Mouse (Mus musculus): ENCODE results near the gene Dcaf17. TPM values are rescaled to one million over a fixed set of nuclear protein-coding genes. Genes with fewer than 3 reads are reported as not detected.

The Dcaf17 gene
- 15.6 and 15.7 TPM in 2 replicates for total RNA-seq (2021)
- long read RNA-seq, experiment 1, full-length matches to known transcripts, result 15 of 28 reads
- long read RNA-seq, experiment 1, partial matches to known transcripts, result 5 of 28 reads
- long read RNA-seq, experiment 1, other reads (novel, unspliced or antisense), result 8 of 28 reads
- long read RNA-seq, experiment 2, full-length matches to known transcripts, result 2 of 4 reads
- long read RNA-seq, experiment 2, partial matches to known transcripts, result 1 of 4 reads
- long read RNA-seq, experiment 2, other reads (novel, unspliced or antisense), result 1 of 4 reads

DNA sequence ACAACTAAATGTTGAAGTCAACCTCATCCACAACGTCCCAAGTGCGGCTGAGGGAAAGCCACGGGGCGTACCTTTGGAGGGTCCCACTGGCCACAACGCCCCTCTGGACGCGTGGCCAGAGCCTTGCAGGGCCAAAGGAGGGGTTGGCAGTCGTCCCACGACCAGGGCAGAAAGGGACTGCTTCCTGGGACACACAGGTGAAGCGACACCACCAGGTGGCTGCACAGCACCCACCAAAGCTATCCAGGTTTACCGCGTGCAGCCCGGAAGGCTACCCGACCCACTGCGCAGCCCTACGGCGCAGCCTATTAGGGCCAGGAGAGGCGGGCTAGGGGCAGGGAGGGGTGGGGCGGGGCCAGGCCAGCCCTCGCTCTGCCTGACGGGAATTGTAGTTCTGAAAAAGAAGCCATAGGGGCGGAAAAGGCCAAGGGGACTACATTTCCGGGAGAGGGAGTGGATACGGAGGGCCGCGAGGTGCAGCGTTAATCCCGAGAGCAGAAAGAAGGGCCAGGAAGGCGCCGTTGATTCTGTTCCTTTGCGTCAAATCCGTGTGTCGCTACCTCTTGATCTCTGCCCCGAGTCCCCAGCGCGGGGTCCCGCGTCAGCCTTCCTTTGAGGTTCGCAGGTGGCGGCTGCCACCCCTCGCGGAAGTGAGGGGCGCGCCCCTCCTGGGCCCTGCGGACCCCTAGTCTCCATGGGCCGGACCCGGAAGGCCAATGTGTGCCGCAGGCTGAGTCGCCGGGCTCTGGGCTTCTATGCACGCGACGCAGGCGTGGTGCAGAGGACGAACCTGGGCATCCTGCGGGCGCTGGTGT, at the start of gene Dcaf17, which contains the start of gene Mettl8:
Gene Dcaf17, plus strand, starts transcription at position 29 of the 815 bp plus-strand sequence.
Gene Mettl8, minus strand, starts transcription at position 284 of the 815 bp plus-strand sequence.
- peak; percentile 96 for DNase-seq

DNA sequence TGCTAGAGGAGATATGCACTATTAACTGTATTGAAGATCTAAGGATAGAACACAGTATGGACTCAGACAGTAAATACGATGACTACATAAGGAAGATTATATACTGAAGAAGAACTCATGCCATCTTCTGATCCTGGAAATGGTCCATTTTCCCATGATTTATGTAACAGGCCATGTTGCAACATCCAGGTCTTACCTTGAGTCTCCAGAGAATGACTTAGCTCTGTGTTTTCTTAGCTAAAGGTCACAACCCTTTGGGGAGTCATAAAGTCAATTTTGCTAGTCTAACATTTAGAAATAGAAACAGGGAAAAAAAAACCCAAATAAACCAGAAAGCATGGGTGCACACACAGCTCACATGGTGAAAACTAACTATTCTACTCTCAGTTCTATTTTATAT, 43.3 kb upstream of the Dcaf17 start:
- peak; percentile 27 for DNase-seq

DNA sequence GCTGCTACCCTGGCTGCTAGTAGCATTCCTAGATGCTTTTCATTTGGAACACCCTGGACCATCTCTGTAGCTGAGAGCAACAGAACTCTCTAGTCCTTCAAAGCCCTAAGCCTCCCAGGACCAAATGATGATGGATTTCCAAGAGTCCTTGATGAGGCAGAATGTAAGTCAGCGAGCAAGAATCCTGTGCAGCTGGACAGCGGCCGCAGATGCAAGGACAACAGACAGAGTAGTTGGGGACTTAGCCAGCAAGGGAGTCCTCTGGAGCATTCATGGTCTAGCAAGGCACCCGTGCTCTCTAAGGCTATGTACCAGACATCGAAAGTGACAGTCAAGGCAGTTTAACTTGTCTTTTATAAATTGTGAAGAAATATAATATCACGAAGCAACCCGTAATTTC, 41.6 kb upstream of the Dcaf17 start:
- peak; percentile 56 for DNase-seq

DNA sequence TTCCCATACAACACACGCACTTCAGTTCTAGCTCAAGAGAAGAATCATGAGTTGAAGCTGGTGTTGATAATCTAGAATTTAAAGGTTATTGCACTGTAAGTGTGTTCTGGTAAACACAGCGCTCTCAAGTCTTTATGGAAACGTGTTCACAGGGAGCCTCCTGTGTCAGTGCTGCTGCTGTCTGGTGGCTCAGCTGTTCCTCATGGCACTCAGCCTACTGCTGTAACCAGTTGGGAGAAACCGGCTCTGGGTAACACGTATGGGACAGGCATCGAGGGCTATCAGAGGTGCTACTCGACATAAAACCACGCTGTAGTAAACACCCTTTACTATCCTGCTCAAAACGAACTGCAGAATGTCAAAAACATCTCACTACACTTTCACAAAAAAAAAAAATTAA, 35.9 kb upstream of the Dcaf17 start:
- DNase-seq, result no peak

DNA sequence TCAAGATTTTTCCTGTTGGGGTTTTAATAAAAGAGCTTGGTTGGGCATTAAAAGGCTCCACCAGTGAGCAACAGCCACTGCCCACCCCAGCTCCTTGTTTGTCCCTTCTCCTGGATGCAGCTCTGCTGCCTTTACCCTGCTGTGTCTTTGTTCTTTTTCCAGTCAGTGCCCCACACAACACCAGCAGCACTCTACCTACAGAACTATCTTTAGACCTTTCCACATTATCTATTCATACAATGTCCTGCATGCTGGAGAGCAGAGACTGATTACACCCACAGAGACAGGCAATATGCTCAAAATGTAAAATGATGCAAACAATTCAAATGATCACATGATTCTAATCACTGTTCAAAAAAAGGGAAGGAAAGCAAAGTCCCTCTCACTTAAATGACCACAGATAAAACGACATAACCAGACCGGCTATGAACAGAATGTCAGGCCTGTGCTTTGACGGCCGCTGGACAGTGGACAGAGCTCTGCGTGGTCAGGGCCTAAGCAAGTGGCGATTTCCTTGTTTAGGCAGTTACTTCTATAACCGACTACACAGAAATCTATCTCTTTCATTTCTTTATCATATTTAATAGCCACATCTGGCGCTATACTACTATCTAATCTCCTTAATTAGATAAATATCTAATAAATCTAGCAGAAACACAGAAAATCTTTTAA, 35.3 kb upstream of the Dcaf17 start:
- DNase-seq, result no peak

DNA sequence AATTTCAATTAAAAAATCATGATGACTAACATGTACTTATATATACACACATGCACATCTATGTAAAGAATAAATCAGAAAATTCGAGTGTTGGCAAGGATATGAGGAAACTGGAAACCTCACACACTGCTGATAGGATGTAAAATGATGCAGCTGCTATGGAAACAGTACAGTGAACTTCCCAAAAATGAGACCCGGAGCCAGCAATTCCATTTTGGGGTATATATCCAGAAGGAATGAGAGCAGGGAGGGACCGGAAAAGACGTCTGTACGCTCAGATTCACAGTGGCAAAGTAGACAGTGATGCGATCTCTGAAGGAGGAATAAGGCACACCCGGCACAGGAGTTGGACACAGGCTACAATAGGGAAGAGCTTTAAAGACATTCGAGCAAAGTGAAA, 34.5 kb upstream of the Dcaf17 start:
- DNase-seq, result no peak

DNA sequence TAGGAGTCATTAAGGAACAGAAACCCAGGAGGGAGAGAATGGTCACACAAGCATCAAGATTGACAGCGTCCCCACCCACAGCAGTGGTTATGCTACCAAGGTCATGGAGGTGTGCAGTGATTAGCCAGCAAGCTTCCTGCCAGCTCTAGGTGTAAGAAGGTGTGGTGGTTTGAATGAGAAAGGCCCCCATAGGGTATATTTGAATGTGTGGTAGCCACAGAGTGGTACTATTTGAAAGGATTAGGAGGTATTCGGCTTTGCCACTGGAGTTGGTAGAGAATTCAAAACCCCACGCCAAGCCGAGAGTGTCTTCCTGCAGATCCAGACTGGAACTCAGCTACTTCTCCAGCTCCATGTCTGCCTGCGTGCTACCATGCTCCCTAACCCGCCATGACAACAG, 32.1 kb upstream of the Dcaf17 start:
- no peak for DNase-seq

DNA sequence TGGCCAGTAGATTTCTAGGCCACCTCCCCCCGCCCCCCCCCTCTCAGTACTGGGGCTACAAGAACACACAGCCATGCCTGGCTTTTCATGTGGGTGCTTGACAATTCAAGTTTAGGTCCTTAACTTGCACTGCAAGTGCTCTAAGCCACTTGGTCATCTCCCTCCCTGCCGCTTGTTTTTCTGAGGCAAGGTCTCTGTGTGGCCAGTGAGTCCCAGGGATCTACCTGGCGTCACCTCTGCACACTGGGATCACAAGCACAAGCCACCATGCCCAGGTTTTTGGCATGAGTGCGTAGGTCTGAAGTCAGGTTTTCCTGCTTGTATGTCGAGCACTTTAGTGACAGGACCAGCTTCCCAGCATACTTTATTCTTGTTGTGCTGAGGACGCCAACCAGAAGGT, 31.1 kb upstream of the Dcaf17 start:
- no peak for DNase-seq

DNA sequence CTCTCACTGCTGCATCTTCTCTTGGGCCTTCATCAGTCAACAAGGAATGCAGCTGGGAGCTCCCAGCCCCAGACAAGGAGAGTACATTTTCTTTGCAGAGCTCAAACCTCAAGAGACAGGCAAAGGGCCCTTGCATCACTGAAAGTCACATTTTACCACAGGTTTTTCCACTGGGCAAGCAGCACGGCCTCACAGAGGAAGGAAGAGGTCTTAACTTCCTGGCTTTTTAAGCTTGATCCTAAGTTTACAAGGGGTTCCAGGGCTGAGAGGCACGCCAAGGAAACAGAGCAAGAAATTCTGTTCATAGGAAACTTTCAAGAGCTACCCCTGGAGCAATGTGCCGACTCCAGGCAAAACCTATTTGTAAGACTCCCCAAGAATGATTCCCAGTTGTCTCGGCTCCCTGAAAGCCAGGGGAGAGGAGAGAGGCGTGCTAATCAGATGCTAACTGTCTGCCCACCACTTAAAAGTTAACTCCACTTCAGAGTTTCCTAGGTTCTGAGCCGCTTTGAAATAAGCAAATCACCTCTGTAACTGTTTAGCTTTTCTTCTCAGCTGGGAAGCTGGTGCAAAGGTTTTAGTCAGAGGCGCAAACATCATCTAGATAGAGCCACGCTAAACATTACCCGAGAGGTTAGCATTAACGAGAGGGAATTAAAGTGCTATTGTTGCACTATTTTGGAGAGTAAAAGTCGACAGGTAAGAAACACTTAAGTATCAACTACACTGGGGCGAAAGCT, 29.4 kb upstream of the Dcaf17 start:
- no peak for DNase-seq

DNA sequence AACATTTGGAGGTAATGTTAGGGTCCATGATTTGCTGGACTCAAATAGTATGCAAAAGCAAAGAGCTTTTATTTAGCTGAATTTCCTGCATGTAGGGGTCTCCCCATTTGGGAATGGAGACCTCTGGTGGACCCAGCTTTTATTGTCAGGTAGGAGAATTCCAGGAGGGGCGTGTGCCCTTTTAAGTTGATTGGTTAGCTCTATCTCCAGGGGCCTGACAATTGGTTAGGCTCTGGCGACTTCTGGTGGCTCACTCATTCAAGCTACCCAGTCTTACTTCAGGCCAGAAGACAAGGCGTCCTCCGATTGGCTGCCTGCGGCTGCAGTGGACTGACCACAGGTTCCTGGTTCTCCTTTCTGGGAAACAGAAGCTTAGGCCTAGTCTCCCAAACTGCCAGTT, 28.3 kb upstream of the Dcaf17 start:
- peak; percentile 38 for DNase-seq

DNA sequence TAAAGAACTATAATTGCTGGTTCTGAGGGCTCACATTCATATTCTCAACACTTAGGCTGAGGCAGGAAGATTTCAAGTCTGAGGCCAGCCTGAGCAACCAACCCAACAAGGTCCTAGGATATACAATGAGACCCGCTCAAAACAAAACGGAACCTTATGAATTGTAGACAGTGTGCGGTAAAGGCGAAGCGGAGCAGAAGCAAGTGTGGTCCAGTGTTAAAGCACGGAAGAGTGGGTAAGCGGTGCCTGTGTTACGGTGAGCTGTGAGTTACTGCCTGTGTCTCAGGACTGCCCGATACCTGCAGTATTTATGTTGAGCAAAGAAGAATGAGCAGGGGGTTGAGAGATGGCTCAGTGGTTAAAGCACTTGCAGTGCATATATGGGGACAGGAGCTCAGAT, 27.5 kb upstream of the Dcaf17 start:
- no peak for DNase-seq

DNA sequence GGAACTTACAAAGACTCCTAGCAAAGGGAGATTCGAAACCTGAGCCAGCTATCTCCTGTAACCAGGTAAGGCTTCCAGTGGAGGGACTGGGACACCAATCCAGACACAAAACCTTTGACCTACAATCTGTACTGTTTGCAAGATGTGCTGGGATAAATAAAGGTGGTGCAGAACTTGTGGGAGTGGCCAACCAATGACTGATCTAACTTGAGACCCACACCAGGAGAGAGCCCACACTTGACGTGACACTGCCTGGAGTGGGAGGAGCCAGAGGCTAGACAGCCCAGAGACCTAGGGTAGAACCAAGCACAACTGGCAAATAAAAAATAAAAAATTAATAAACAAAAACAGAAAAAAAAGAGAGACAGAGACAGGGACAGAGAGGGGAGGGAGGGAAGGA, 24.5 kb upstream of the Dcaf17 start:
- no peak for DNase-seq

DNA sequence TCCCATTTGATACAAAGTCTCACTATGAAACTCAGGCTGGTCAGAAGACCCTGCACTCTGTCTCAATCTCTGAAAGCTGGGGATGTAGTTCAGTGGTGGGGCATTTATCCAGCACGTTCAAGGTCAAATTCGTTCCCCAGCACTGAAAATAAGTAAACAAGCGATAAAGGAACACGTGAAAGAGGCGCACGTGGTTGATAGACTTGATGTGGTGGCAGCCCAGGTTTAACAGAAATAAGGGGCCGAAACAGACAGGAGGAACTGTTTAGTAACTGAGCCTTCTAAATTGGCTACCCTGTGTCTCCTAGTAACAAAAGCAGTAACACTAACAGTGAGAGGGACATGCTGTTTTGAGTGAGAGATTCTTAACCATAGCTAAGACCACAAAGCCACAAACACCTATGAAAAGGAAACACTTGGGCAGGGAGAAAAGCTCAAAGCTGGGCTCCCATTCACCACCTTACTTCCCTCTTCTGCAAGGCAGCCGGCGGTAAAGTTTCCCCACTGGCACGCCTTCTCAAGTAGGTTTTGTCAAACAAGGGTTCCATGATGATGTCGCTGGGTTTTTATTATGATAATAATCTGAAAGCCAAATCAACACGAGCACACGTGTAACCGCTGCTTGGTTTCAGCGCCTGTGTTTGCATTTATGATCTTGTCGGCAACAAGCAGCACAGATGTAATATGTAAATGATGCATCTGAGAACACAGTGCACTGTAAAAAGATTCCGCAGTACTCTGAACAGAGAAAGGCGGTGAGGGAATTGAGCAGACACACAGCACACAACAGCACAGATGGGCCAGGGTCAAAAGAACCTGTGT, 22.9 kb upstream of the Dcaf17 start:
- DNase-seq, result no peak

DNA sequence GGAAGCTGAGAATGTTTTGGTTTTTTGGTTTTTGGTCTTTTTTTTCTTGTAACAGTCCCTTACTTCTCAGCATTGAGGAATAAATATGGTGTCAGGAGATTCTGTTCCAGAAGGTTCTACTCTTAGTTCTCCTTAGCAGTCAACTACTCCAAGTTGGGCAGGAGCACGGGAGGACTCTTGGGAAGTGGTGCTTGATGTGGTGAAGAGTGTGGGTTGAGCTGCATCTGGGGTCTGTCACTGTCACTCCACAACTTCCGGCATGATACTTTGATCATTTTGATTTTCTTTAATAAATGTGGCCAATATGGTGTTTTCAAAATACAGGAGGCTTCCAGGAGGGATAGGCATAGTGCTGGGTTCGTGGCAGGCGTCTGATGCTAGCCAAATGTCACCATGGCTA, 22.1 kb upstream of the Dcaf17 start:
- DNase-seq, result no peak

DNA sequence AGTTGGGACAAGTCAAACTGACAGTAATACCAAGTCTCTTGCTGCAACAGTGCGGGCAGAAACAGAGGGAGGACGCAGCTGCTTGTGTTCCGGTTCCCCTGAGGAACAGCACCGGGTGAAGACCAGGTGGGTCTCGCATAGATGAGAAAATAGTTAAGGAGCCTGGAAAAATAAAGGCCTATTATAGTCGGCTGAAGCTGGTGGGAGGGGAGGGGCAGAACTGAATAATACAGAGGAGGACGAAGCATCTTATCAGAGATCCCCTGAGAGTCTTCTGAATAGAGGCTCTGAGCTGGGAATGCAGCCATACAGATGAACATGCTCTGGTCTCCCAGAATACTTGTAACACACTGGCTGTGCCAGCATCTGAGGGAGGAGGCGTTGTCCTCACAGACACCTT, 21.1 kb upstream of the Dcaf17 start:
- DNase-seq, result no peak

DNA sequence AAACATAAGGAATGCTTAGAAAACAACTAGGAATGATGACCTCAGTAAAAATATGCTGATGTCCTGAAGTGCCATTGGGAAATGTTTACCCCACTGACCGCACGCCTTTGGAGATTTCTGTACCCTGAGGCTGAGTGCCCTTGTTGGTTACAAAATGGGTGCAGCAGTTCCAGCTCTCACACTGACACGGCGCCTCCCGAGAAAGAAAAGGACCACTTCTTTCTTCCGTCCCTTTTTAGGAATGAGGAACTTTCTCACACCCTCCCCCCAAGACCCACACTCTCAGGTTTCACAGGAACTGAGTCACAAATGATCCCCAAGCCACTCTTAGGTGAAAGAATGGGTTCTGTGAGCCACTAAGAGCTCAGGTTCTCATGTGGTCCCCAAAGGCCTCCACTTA, 17.7 kb upstream of the Dcaf17 start:
- DNase-seq, result no peak

DNA sequence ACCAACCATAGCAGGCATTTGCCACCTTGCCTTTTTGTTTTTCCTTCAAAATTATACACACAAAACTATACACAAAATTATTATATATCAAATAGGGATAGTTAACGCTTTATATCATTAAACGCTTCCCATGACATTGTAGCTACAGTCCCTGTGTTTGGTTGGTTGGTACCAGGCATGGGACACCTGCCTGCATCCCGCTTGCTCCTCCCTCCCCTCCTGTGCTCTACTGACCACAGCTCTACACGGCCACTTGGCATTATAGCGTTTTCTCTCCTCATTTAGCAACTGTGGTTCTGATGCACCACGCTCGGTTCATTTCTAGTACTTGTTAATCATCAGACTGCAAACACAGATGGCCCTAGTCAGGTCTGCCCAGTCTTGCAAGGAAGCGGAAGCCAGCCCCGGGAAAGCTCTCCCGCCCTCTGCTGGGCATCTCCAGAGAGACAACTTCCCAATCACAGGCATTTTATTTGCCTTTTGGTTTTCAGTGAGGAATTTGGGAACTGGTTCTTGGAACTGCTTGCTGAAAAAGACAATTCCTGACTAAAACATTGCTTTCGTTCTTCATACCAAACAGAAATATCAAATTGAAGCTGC, 15.5 kb upstream of the Dcaf17 start:
- peak; percentile 89 for DNase-seq

DNA sequence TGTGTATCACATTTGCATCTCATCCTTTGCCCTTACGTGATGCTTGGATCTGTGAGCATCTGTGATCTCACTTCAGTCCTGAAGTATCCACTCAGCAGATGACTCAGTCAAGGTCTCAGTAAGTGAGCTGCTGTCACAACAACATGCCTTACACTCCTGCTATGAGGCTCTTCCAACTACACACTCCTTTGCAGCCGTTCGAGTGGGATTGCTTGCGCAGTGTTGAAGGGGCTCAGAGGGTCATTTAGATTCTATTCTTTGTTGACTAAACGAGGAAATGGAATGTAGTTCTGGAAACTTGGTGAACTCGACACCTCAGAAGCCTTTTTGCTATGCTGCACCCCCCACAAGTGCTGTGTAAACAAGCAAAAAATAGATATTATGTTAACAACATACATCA, 9.0 kb upstream of the Dcaf17 start:
- DNase-seq, result no peak

DNA sequence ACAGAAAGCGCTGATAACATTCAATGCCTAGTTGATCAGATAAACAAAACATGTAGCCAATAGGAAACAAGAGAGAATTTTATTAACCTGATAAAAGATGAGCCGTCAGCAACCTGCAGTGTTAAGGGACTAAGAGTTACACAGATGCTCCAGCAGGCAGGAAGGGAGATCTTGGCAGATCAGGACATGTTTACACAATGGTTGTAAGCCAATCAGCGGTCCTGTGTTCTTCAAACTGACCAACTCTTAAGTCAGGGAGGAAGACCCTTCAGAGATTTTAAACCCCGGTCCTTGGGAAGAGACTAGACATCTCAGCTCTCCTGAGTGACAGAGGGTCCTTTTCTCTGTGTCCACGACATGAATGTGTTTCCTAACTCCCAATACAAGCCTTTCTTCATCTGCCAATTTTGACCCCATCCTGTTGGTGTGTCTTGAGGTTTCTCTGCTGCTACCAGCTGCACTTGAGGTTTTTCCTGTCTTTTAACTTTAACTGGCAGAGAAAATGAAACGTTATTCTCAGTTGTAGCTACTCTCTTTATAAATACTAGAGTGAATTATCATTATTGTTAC, 8.3 kb upstream of the Dcaf17 start:
- no peak for DNase-seq

DNA sequence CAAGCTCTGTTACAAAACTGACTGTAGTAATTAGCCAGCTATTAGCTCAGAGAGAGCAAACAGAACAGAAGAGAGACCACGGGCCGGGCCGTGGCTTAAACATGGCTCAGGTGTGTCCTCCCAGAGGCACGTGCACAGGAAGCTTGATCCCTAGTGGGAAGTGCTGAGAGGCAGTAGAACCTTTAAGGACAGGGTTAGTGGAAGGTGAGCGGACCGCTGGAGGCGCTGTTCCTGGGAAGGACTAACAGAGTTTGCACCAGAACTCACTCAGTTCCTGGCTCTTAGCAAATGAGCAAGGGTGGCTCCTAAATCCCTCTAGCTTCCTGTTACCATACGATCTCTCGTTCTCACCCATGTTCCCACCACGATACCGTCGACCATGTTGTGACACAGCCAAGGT, 6.2 kb upstream of the Dcaf17 start:
- no peak for DNase-seq

DNA sequence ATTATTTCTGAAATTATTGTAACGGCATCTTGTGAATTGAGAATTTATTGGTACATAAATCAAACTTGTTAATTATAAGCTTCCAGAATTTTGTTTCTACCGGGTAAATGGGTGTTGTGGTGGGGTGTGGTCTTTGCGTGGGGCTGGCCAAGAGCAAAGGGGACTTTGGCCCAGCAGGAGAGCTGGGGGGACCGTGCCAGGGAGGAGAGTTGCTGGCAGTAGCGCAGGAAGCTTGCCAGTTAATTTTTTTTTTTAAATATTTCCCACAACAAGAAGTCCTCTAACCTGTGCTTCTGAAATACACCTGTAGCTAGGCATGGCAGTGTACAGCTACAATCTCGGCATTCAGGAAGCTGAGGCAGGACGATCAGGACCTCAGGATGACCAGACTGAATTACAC, 4.6 kb upstream of the Dcaf17 start:
- no peak for DNase-seq
